Mouse (Mus musculus) lung, postnatal 25 days (tissue): ENCODE measurements around the gene Zbtb20.

Source experiments
- DNase-seq: peaks from one replicate; pipeline ENCODE4 v3.0.0; 2022; ENCODE audit warnings: low spot score

The Zbtb20 gene

DNA sequence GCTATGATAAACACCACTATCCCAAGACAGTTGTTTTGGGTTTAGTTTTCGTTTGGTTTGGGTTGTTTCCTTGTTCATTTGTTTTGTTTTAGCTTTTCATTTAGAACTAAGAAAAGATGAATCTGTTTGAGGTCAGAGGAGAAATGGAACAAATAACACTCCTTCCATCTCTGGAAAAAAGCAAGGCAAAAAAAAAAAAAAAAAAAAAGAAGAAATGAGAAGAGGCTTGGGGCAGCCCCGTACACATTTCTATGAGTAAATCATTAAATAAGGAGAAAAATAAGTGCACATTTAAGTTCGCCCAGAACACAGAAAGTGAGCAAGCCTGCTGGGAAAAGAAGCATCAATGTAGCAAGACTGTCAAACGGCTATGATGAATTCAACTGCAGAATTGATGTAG lies 690.2 kb downstream of the Zbtb20 start:
- DNase-seq: no peak

DNA sequence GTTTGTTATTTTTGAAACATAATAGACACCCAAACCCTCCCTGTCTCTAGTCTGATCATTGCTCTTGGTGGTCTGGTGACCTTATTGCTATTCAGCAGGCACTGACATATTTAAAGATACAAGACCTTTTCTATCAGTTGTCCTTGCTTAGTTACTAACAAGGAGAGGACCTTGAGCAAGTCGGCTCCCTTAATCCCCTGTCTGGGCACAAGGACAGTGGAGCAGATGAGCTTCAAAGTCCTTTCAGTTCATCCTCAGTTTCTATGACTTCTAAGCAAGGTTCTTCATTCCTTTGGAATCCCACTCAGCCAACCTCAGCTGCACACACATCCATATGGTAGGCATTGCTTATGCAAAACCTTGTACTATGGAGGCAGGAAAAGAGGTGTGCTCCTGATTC lies 690.8 kb downstream of the Zbtb20 start:
- DNase-seq: no peak

DNA sequence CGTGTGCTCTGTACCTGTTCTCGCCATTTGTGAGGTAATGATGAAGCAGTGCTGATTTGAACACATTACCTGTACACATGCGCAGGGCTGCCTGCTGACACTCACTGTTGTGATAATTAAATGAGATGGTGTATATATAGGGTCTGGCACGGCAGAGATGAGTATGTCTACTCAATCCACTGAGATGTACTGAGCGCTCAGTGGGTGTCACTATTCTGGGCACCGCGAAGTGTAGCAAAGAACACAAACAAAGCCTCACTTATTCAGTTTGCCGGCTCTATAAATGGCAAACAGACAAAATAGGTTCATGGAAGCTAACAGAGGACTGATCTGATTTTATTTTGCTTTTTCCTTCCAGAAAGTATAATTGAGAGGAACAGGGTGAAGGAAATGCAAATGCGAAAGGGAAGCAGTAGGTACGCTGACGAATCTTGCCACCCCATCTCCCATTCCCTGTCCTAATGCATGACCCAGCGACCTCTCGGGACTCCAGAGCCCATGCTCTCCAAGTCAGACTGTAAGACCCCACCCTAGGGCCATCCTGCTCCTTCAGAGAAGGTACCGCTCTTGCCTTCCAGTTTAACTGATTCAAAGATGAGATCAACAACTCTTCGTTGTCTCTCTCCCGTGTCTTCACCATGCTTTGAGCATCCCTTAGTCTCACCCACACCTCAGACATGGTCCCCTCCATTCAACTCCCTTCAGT lies 695.8 kb downstream of the Zbtb20 start:
- no peak for DNase-seq

DNA sequence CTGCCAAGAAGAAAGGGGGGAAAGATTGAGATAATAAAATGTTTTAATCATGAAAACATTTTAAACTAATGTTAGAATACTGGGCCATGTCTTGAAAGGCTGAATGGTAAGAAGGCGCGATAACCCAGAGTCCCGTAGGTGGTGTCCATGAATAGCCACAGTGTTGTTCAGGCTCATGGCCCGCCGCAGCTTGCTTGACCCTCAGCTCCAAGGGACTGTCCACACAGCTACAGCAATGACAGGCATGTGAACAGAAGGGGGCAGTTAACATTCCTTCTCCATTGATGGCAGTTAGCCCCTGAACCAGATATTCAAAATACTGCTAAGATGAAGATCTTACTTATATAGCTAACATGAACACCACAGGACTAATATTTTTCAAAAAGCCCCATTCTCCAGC lies 696.5 kb downstream of the Zbtb20 start:
- no peak for DNase-seq

DNA sequence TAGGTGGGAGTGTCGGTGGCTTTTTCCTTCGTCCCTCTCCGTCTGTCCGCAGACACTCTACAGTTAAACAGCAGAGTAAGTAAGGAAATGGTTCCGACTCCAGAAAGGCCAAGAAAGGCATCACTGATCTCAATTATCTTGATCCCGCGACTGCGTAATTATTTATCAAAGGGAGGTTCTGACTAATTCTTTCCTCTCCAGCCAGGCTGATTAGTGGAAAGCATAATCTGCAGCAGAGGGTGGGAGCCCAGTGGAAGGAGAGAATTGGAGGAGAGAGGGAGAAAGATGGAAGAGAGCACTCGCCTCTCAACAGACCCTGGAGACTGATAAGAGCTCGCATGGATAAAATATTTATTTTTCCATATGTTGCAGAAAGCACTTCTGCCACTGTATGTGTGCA lies 697.1 kb downstream of the Zbtb20 start:
- DNase-seq: no peak

DNA sequence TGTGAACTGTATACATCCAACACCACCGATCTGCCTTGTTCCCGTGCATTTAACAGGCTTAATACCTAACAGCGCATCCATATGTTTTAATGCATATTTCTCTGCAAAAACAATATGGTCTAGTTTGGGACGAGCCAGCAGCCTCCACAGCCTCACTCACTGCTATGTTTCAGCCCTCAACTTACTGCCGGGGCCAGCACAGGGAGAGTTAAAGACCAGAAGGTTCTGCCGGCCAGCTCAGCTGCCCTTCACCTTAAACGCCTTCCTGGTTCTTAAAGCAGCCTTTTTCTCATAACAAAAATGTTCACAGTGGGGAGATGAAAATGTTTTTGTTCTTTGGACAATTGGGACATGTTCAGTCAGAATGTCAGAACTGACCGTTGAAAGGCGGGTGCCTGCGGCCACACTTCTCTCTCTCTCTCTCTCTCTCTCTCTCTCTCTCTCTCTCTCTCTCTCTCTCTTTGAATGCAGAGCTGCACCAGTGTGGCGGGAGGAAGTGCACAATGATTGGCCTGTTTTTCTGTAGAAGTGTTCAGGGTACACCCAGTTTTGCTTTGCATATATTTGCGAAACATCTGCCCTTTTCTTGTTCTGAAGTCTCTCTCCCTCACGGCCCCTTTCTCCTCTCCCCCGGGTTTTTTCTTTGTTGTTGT lies 697.6 kb downstream of the Zbtb20 start:
- DNase-seq: no peak

DNA sequence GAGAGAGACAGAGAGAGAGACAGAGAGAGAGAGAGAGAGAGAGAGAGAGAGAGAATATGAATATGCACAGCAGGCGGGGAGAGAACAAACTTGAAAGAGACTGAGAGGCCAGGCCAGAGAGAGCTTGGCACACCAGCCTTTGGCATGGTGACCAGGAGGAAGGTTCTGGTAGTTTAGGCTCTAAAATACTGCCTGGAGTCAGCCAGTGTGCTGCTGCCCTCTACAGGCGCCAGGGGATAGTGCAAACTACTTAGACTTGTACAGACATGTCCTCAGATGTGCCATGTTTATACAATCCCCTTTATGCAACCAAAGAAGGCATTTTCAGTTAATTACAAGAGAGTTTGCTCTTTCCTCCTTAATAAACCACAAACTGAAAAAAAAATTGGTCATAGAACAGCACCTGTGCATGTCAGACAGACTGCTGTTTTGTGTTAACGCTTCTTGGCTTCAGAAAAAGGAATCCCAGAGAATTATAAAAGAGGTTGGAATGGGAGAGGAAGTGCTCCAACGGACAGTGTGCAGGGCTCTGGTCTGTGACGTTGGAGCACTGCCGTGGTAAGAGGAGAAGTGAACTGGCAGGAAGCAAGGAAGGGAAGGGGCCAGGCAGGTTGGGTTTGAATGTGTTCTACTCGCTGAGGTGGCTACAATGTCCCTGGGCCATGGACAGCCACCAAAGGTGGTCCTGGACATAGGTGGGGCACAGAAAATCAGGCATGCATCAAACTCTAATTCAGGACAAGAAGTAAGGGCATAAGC lies 698.5 kb downstream of the Zbtb20 start:
- DNase-seq: peak; percentile 91

DNA sequence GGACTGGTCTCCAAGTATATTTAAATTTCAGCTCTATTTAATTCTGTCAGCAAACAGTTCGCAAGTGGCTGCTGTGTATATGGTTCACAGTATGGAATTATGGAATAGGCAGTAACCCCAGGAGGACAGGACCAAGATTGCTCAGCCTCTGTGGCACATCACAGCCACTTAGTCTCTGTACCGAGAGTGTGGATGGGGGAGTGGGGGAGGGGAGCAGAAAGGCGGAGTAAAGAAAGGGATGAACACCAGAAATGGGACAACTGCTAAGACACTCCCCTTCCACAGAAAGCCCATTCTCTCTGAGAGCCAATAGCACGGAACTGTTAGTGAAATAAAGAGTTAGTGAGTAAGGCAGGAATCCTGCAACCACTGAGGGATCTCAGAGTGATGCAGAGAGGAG lies 699.4 kb downstream of the Zbtb20 start:
- no peak for DNase-seq

DNA sequence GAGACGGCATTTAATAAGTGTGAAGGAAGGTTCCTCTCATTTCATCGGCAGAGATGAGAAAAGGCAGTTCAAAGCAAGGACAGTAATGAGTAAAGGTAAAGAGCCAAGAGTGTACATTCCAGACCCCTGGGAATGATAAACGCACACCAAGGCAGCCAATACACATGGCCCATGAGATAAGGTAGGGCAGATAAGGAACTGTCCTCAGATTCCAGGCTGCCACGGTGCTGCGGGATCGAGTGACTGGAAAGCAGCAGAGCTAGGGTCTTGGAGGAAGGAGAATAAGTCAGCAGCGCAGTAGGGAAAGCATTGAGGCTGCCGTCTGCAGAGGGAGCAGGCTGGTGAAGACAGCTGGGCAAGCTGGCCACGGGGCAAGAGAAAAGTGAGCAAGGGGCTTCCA lies 699.8 kb downstream of the Zbtb20 start:
- DNase-seq: no peak

DNA sequence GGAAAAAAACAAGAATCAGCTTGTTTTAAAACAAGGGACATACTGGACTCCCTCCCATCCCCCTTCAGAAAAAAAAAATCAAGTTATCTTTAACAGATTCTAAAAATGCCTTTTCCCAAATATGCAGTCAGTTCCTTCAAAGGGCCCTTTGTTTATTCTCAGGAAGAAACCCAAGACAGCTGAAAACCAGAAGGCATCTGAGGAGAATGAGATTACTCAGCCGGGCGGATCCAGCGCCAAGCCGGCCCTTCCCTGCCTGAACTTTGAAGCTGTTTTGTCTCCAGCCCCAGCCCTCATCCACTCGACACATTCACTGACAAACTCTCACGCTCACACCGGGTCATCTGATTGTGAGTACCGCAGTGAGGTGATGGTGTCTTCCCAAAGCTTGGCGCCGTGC lies 701.7 kb downstream of the Zbtb20 start:
- DNase-seq: peak; percentile 76

DNA sequence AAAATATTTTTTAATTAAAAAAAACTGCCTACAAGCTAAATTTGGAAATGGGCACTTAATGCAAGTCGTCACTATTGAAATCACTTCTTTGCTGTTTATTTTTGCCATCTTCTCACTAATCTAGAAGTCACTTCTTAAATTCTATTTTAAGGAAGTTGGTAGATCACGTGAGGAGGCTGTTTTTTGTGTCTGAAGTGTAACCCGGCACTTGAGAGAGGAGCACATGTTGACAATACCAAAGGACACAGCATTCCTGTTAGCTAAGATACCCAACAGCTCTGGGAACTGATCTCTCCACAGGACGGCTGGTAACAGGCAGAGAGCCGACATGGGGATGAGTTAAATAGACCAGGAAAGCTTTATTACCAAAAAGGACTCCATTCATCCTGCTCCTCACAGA lies 702.7 kb downstream of the Zbtb20 start:
- DNase-seq: peak; percentile 31

DNA sequence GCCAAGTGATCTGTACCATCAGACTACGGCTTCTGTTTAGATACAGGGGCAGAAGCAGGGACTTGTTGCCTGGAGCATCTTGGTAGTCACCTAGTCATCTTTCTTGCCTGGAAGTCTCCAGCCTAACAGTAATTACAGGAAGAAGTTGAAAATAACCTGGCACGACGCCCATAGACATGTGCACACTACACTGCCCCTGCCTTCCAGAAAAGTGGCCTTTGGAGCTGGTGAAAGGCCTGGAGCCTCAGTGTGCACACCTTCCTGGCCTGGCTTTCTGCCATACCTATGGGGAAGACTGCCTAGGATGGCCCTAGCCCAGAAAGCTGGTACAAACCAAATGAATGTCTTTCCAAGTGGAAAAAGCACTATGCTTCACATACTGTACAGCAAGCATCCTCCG lies 703.4 kb downstream of the Zbtb20 start:
- no peak for DNase-seq

DNA sequence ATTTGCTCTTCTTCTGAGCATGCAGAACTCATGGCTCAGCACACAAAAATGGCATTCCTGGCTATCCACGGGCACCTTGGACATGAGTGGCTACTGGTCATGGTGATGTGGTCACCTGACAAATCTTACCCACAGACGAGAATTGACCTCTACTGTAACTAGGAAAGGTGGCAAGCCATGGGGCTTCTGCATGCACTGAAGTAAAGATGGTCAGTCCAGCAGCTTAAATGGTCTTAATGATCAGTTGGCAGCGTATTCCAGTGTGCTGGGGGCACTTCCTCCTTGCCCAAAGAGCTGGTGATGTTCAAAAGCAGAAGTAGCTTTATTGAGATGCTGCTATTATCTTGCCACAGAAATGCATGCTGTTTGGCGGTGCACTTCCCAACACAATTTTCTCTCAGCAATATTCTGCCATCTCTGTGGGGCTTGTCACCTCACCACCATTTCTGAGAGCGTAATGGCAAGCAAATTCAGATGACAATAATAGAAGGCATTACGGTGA lies 704.7 kb downstream of the Zbtb20 start:
- no peak for DNase-seq

DNA sequence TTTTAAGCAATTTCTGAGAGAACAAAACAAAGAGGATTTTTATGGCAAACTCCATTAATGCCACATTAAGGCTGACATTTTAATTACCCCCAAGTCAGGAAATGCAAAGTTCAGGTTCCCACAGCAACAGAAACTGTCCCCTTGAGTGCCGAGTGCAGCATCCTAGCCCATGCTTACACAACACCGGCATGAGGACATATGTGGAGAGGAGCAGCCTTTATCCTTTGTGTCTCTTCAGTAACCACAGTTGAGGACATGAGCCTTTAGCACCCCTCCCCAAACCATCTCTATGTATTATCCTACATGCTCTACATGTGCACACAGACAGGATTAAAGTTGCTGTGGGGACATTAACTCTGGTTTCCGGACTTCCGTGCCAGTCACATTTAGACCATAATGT lies 705.9 kb downstream of the Zbtb20 start:
- DNase-seq: no peak

DNA sequence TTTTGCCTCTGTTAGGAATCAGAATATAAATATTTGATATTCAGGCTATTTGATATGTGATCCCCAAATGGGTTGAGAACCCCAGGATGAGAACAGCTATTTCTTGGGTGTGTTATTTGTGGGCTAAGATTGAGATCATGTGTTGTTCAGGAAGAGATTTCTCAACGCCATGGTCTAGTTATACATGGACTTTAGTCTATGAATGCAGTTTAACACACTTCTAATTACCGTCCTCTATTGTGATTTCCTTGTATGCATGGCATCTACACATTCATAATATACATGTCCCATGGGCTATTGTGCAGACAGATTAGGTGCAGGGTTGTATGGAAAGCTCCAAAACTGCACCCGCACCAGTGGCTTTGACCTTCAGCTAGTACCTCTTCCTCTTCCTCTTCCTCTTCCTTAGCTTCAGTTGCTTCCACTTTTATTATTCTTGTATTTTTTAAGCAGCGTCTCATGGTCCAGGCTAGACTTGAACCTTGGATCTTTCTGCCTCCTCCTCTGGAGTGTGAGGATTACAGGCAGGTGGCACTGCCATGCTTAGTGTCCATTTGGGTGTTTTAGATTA lies 711.3 kb downstream of the Zbtb20 start:
- DNase-seq: no peak

DNA sequence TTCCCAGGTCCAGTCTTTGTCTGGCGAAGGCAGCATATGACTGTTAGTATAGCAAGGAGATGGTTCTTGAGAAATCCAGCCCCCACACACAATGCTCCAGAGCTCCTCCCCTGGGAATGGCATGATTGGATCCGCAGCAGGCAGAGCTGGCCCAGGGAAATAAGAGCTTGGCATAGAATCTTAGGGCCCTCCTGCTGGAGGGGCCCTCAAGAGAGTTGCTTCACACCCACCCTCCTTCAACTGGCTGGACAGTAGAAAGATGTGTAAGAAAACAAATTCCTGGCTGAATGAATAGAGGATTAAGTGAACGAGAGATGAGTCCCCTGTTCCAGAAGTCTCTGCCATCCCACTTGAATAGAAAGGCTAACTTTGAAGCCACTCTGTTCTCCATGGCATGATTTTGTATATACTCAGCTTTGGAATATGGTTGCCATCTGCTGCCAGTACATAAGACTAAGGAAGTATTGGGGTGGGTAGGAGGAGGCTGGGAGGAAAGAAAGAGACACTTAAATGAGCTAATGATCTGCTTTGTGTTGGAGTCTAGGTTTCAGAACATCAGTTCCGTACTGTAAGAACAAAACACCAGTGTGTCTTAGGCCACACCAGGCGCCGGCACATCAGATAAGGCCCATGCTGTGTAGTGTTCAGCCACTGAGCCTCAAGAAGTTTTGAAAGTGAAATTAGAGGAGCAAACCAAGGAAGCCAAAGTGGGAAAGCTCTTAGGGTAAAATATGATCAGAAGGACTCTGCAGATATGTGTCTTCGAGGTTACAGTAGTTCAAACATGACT lies 715.2 kb downstream of the Zbtb20 start:
- DNase-seq: no peak

DNA sequence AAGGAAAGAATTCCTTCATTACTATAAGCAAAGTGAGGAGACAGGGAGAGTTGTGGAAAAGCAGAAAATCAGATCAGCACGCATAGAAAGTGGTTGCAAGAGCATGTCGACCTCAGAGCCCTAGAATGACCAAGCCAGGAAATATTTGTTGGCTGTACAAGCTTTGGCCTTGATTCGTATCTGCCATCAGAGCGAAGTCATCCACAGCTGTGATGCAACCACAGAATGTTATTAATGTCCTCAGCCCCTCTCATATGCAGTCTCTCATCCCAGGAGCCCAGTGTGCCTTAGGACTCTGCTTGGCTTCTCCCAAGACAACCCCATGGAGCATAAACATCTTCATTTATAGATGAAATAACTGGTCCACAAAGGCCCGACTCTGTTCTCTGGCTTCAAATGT lies 716.4 kb downstream of the Zbtb20 start:
- peak; percentile 54 for DNase-seq

DNA sequence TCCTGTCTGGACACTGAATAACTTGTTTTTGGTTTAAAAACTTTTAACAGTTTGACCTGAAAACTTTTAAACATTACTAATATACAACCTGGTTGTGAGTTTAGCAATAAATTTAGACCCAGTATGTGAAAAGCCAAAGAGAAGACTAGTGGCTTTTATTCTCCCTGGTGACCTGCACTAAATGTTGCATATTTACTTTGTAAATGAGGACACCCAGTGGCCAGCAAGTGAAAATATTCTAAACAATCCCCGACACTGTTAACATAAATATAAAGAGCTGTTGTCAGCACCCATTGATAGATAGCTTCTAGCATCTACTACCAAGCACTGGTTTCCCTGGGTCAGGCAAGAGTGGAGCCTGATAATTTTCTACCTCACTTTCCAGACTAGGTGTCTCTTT lies 717.1 kb downstream of the Zbtb20 start:
- DNase-seq: no peak

DNA sequence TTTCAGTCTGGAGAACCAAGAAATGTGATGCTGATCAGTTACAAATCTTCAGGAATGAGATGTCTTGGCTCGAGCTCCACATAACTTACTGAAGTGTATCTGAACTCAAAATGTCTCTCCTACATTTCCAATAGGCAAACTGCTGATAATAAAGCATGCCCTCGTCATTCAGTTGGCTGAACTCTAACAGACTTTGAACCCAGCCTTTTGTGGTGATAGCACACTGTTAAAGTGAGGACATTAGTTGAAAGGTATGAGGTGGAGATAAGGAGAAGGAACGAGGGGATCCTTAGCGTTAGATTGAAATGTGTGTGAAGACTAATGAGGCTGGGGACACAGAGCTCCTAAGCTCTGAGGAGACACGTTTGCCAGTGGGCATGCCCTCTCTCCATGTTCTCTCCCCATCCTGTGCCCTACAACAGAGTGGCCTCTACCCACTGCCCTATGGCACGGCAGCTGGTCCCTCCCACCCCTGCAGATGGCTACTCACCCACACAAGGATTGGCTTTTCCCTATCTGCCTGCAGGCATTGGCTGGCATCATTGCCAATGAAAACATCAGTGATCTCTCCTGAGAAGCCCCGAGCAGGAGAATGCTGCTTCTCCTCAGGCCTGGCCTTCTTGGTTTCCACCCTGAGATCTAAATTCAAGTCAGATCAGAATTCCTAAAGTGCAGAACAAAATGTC lies 721.8 kb downstream of the Zbtb20 start:
- DNase-seq: no peak

DNA sequence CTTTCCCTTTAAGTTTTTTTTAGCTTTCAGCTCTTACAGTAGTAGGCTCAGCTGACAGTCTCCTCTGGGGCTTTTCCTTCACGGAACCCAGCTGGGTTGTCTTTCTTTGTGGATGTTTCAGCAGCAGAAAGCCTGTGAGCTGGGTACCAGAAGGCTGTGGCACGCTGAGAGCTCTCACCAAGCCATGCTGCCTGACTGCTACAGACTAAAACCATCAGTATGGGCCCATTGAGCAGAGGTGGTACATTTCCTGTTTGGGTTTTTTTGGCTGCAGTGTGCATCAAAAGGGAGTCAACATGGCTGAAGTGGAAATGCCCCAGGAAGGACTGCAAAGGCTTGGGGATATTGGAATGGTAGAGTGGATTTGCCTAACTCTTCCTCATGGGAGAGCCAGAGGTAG lies 724.0 kb downstream of the Zbtb20 start:
- no peak for DNase-seq

DNA sequence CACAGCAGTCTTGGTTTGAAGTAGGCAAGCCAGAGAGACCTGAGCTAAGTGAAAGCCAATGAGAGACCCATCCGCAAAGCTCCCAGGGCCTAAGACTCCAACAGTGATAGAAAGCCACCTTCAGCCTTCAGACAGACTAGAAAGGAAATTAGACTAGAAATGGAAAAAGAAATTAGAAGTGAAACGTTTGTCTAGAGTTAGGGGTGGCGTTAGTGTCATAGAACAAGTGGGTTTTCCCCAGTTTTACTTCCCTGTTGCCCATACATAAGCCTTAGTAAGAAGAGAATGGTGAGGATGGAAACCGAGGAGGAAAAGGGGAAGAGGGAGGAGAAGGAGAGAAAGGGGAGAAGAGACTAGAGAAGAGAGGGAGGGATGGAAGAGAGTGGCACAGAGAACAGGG lies 726.9 kb downstream of the Zbtb20 start:
- DNase-seq: no peak
